Mouse (Mus musculus): Measurements from ENCODE around the gene Ddah2. TPM values are rescaled to one million over a fixed set of nuclear protein-coding genes. Genes with fewer than 3 reads are reported as not detected.

The Ddah2 gene
- polyA plus RNA-seq, 1 experiment: 54.0 TPM

- Histone ChIP-seq H3K27me3 (ENCODE audit: control insufficient read depth, insufficient read depth, low read length) (no peaks in the 10 kb centered on the region), H3K36me3 (ENCODE audit: control insufficient read depth, insufficient read depth, low read length) (no peaks in the 10 kb centered on the region), H3K4me3 (ENCODE audit: control insufficient read depth, insufficient read depth, low read length) (no peak overlapping the region), H3K27ac (ENCODE audit: control insufficient read depth, insufficient read depth, low read length) (no peak overlapping the region), H3K4me1 (replicated peaks; ENCODE audit: control insufficient read depth, insufficient read depth, low read length) (peaks cover 31% of the 10 kb centered on the region)
- no peak for DNase-seq
- TF ChIP-seq CTCF (IDR thresholded peaks at IDR 0.05; ENCODE audit: borderline replicate concordance, control insufficient read depth, extremely low read depth, insufficient read depth, low read length, poor library complexity): no peak
- no peak for TF ChIP-seq POLR2A (IDR thresholded peaks at IDR 0.05; ENCODE audit: control insufficient read depth, extremely low read depth, insufficient read depth, low read length, poor library complexity)
- WGBS: 77% methylated on average over 7 of the region's 7 CpGs
Measured at GRCm38 (mm10) chr17:35044904-35045806, 13.7 kb upstream of the Ddah2 start.

- Histone ChIP-seq H3K4me1 (replicated peaks; ENCODE audit: control insufficient read depth, insufficient read depth, low read length) (peaks cover 31% of the 10 kb centered on the region), H3K27me3 (ENCODE audit: control insufficient read depth, insufficient read depth, low read length) (no peaks in the 10 kb centered on the region), H3K27ac (ENCODE audit: control insufficient read depth, insufficient read depth, low read length) (peak overlapping the region; percentile 6; the same call in 1 of the 2 replicates), H3K4me3 (ENCODE audit: control insufficient read depth, insufficient read depth, low read length) (peak overlapping the region; percentile 54), H3K36me3 (ENCODE audit: control insufficient read depth, insufficient read depth, low read length) (no peaks in the 10 kb centered on the region)
- WGBS: 3% methylated on average over 48 of the region's 48 CpGs
- DNase-seq: no peak
- TF ChIP-seq POLR2A (IDR thresholded peaks at IDR 0.05; ENCODE audit: control insufficient read depth, extremely low read depth, insufficient read depth, low read length, poor library complexity) (no peak), CTCF (IDR thresholded peaks at IDR 0.05; ENCODE audit: borderline replicate concordance, control insufficient read depth, extremely low read depth, insufficient read depth, low read length, poor library complexity) (no peak)
Measured at GRCm38 (mm10) chr17:35045807-35046680, 12.8 kb upstream of the Ddah2 start.

- 2% methylated on average over 33 of the region's 33 CpGs for WGBS
Measured at GRCm38 (mm10) chr17:35046681-35047455, 12.0 kb upstream of the Ddah2 start, which contains the start of gene Msh5. Msh5 (minus strand) TSS chr17:35046745.

DNA sequence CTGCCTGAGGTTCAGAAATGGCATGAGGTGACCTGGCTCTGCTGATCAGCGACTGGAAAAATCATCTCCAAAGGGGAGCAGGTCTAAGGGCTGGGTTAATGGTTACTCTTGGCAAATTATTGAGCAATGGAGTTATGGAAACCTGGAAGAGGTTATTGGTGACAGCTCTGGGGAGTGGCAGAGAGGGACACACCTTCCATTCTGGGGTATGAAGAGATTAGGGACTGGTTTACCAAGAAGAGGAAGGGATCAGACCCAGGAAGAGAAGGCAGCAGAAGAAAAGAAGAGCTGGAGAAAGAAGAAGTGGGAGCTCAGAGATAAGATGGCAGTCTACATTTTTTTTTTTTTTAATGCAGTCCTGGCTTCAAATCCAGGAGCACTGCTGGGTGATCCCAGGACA, 11.1 kb upstream of the Ddah2 start:
- Histone ChIP-seq H3K27ac (ENCODE audit: control insufficient read depth, insufficient read depth, low read length) (peak overlapping the region; percentile 100), H3K27me3 (ENCODE audit: control insufficient read depth, insufficient read depth, low read length) (no peaks in the 10 kb centered on the region), H3K36me3 (ENCODE audit: control insufficient read depth, insufficient read depth, low read length) (peaks cover 3% of the 10 kb centered on the region), H3K4me3 (ENCODE audit: control insufficient read depth, insufficient read depth, low read length) (no peak overlapping the region), H3K4me1 (replicated peaks; ENCODE audit: control insufficient read depth, insufficient read depth, low read length) (peaks cover 40% of the 10 kb centered on the region)
- WGBS: 20% methylated on average over 1 of the region's 1 CpGs
- TF ChIP-seq CTCF (IDR thresholded peaks at IDR 0.05; ENCODE audit: borderline replicate concordance, control insufficient read depth, extremely low read depth, insufficient read depth, low read length, poor library complexity) (no peak), POLR2A (IDR thresholded peaks at IDR 0.05; ENCODE audit: control insufficient read depth, extremely low read depth, insufficient read depth, low read length, poor library complexity) (no peak)
- DNase-seq: no peak

More at GRCm38 (mm10) chr17:35046681-35047455, 12.0 kb upstream of the Ddah2 start, which contains the start of gene Msh5:
- Histone ChIP-seq H3K36me3 (ENCODE audit: control insufficient read depth, insufficient read depth, low read length) (no peaks in the 10 kb centered on the region), H3K4me3 (ENCODE audit: control insufficient read depth, insufficient read depth, low read length) (peak within 1 kb of the TSS; percentile 54), H3K27ac (ENCODE audit: control insufficient read depth, insufficient read depth, low read length) (peak within 1 kb of the TSS; percentile 100), H3K4me1 (replicated peaks; ENCODE audit: control insufficient read depth, insufficient read depth, low read length) (peaks cover 32% of the 10 kb centered on the region), H3K27me3 (ENCODE audit: control insufficient read depth, insufficient read depth, low read length) (no peaks in the 10 kb centered on the region)
- no peak for TF ChIP-seq CTCF (IDR thresholded peaks at IDR 0.05; ENCODE audit: borderline replicate concordance, control insufficient read depth, extremely low read depth, insufficient read depth, low read length, poor library complexity)
- TF ChIP-seq POLR2A (IDR thresholded peaks at IDR 0.05; ENCODE audit: control insufficient read depth, extremely low read depth, insufficient read depth, low read length, poor library complexity): no peak; the same call in none of the 2 replicates
- DNase-seq: peak; percentile 97

- peaks cover 44% of the 10 kb centered on the region for H3K4me1 ChIP-seq (replicated peaks; ENCODE audit: control insufficient read depth, insufficient read depth, low read length)
- DNase-seq: peak; percentile 56
- TF ChIP-seq CTCF (IDR thresholded peaks at IDR 0.05; ENCODE audit: borderline replicate concordance, control insufficient read depth, extremely low read depth, insufficient read depth, low read length, poor library complexity) (no peak), POLR2A (IDR thresholded peaks at IDR 0.05; ENCODE audit: control insufficient read depth, extremely low read depth, insufficient read depth, low read length, poor library complexity) (no peak)
- no peaks in the 10 kb centered on the region for H3K27me3 ChIP-seq (ENCODE audit: control insufficient read depth, insufficient read depth, low read length)
- WGBS: 2% methylated on average over 11 of the region's 11 CpGs
- peaks cover 10% of the 10 kb centered on the region for H3K36me3 ChIP-seq (ENCODE audit: control insufficient read depth, insufficient read depth, low read length)
- H3K27ac ChIP-seq (ENCODE audit: control insufficient read depth, insufficient read depth, low read length): peak overlapping the region; percentile 100
- H3K4me3 ChIP-seq (ENCODE audit: control insufficient read depth, insufficient read depth, low read length): peak overlapping the region; percentile 25
Measured at GRCm38 (mm10) chr17:35048149-35048931, 10.5 kb upstream of the Ddah2 start.
